Mouse (Mus musculus) hindbrain, embryonic 13.5 days (tissue): ENCODE measurements around the gene Nr2e1. TPM values are rescaled to one million over a fixed set of nuclear protein-coding genes. Genes with fewer than 3 reads are reported as not detected.

Experiments
- ATAC-seq: fragments of 200-750 bp; cut with Nextera tagmentation; 2 replicates; pipeline ENCODE4 v1.8.0; 2017; ENCODE audit warnings: moderate TSS enrichment; ENCODE audit not compliant: low FRiP score
- H3K27ac ChIP-seq: fragments of 300-500 bp; sonication (generic); 2 replicates; pipeline ENCODE4 v1.5.1; 2015; ENCODE audit warnings: inconsistent platforms, mild to moderate bottlenecking, moderate library complexity
- H3K27me3 ChIP-seq: fragments of 300-500 bp; sonication (generic); 2 replicates; pipeline ENCODE4 v1.6.1; 2015; ENCODE audit warnings: mild to moderate bottlenecking, inconsistent platforms
- H3K36me3 ChIP-seq: fragments of 300-500 bp; sonication (generic); 2 replicates; pipeline ENCODE4 v1.6.1; 2015; ENCODE audit warnings: mild to moderate bottlenecking, inconsistent platforms
- H3K4me1 ChIP-seq: fragments of 300-500 bp; sonication (generic); replicated peaks from 2 replicates; pipeline ENCODE4 v1.6.1; 2015; ENCODE audit warnings: inconsistent platforms
- H3K4me2 ChIP-seq: fragments of 300-500 bp; sonication (generic); 2 replicates; pipeline ENCODE4 v1.6.1; 2015; ENCODE audit warnings: inconsistent platforms, mild to moderate bottlenecking, moderate library complexity
- H3K4me3 ChIP-seq: fragments of 300-500 bp; sonication (generic); 2 replicates; pipeline ENCODE4 v1.5.1; 2015; ENCODE audit warnings: mild to moderate bottlenecking, inconsistent platforms
- H3K9ac ChIP-seq: fragments of 300-500 bp; sonication (generic); 2 replicates; pipeline ENCODE4 v1.6.1; 2015; ENCODE audit warnings: mild to moderate bottlenecking, inconsistent platforms
- H3K9me3 ChIP-seq: fragments of 300-500 bp; sonication (generic); 2 replicates; pipeline ENCODE4 v1.6.1; 2016; ENCODE audit warnings: inconsistent platforms
- WGBS: fragments of 180-500 bp; shearing (Covaris S2); methylation state at CpG from one replicate; pipeline ENCODE4 v1.1.7; 2015; 5-methylcytosine and 5-hydroxymethylcytosine counted together
- polyA plus RNA-seq: library from polyadenylated mRNA; unstranded; fragments of >200 nt; fragmentation: Nextera tagmentation; extraction: Ambion mirVana; gene quantifications from 2 replicates; pipeline ENCODE4 v1.2.1, GENCODE M21; 2015

The Nr2e1 gene
- polyA plus RNA-seq, 1 experiment from 2014 or later = 0.39 TPM

GRCm38 (mm10) chr10:42583902-42584435 lies 537 bp upstream of the Nr2e1 start:
- no peaks in the 10 kb centered on the region for H3K9me3 ChIP-seq
- H3K4me2 ChIP-seq = peak overlapping the region; percentile 26
- H3K27me3 ChIP-seq = peaks cover 99% of the 10 kb centered on the region
- peak overlapping the region; percentile 4; the same call in 1 of the 2 replicates for H3K4me3 ChIP-seq
- H3K4me1 ChIP-seq = peaks cover 32% of the 10 kb centered on the region
- no peak overlapping the region for H3K27ac ChIP-seq
- under 1% methylated on average over 32 of the region's 32 CpGs for WGBS
- no peak for ATAC-seq
- H3K36me3 ChIP-seq = no peaks in the 10 kb centered on the region
- H3K9ac ChIP-seq = no peak overlapping the region

- Histone ChIP-seq H3K4me1 (peaks cover 32% of the 10 kb centered on the region), H3K27me3 (peaks cover 99% of the 10 kb centered on the region), H3K27ac (no peak overlapping the region), H3K4me3 (no peak overlapping the region), H3K9me3 (no peaks in the 10 kb centered on the region), H3K9ac (no peak overlapping the region), H3K4me2 (0 out of 2 replicates have a peak overlapping the region, but pooled peaks have one; percentile 6), H3K36me3 (no peaks in the 10 kb centered on the region)
- WGBS = under 1% methylated on average over 44 of the region's 44 CpGs
- ATAC-seq = no peak
Measured at GRCm38 (mm10) chr10:42582566-42583110, 794 bp downstream of the Nr2e1 start.

GRCm38 (mm10) chr10:42581694-42582565 lies 1.5 kb downstream of the Nr2e1 start:
- H3K27ac ChIP-seq = no peak overlapping the region
- H3K9ac ChIP-seq = no peak overlapping the region
- 0 out of 2 replicates have a peak overlapping the region, but pooled peaks have one; percentile 5 for H3K4me3 ChIP-seq
- H3K36me3 ChIP-seq = no peaks in the 10 kb centered on the region
- H3K4me2 ChIP-seq = no peak overlapping the region
- no peak for ATAC-seq
- H3K9me3 ChIP-seq = no peaks in the 10 kb centered on the region
- H3K27me3 ChIP-seq = peaks cover 99% of the 10 kb centered on the region
- under 1% methylated on average over 45 of the region's 45 CpGs for WGBS
- H3K4me1 ChIP-seq = peaks cover 32% of the 10 kb centered on the region

- peaks cover 99% of the 10 kb centered on the region for H3K27me3 ChIP-seq
- H3K27ac ChIP-seq = no peak overlapping the region
- H3K9ac ChIP-seq = no peak overlapping the region
- H3K4me3 ChIP-seq = no peak overlapping the region
- no peak overlapping the region for H3K4me2 ChIP-seq
- H3K9me3 ChIP-seq = no peaks in the 10 kb centered on the region
- WGBS = 5% methylated on average over 7 of the region's 7 CpGs
- H3K36me3 ChIP-seq = no peaks in the 10 kb centered on the region
- no peak for ATAC-seq
- H3K4me1 ChIP-seq = peaks cover 32% of the 10 kb centered on the region
Measured at GRCm38 (mm10) chr10:42580951-42581277, 2.5 kb downstream of the Nr2e1 start.

- no peaks in the 10 kb centered on the region for H3K36me3 ChIP-seq
- peaks cover 32% of the 10 kb centered on the region for H3K4me1 ChIP-seq
- no peaks in the 10 kb centered on the region for H3K9me3 ChIP-seq
- H3K4me3 ChIP-seq = no peak overlapping the region
- no peak for ATAC-seq
- peaks cover 99% of the 10 kb centered on the region for H3K27me3 ChIP-seq
- under 1% methylated on average over 29 of the region's 29 CpGs for WGBS
- H3K9ac ChIP-seq = no peak overlapping the region
- H3K27ac ChIP-seq = no peak overlapping the region
- H3K4me2 ChIP-seq = no peak overlapping the region
Measured at GRCm38 (mm10) chr10:42580131-42580950, 3.1 kb downstream of the Nr2e1 start.

- Histone ChIP-seq H3K36me3 (no peaks in the 10 kb centered on the region), H3K27ac (no peak overlapping the region), H3K27me3 (peaks cover 99% of the 10 kb centered on the region), H3K4me2 (0 out of 2 replicates have a peak overlapping the region, but pooled peaks have one; percentile 15), H3K4me3 (no peak overlapping the region), H3K9ac (no peak overlapping the region), H3K4me1 (peaks cover 31% of the 10 kb centered on the region), H3K9me3 (no peaks in the 10 kb centered on the region)
- WGBS = under 1% methylated on average over 41 of the region's 41 CpGs
- ATAC-seq = no peak
Measured at GRCm38 (mm10) chr10:42579475-42580130, 3.8 kb downstream of the Nr2e1 start.

- Histone ChIP-seq H3K4me2 (no peak overlapping the region), H3K9me3 (no peaks in the 10 kb centered on the region), H3K36me3 (no peaks in the 10 kb centered on the region), H3K27me3 (peaks cover 99% of the 10 kb centered on the region), H3K4me3 (no peak overlapping the region), H3K9ac (no peak overlapping the region), H3K4me1 (peaks cover 24% of the 10 kb centered on the region), H3K27ac (no peak overlapping the region)
- no peak for ATAC-seq
- 1% methylated on average over 22 of the region's 22 CpGs for WGBS
Measured at GRCm38 (mm10) chr10:42578698-42579474, 4.5 kb downstream of the Nr2e1 start.

GRCm38 (mm10) chr10:42578281-42578675 lies 5.2 kb downstream of the Nr2e1 start:
- Histone ChIP-seq H3K9ac (no peak overlapping the region), H3K4me2 (no peak overlapping the region), H3K4me3 (no peak overlapping the region), H3K4me1 (peaks cover 18% of the 10 kb centered on the region), H3K9me3 (no peaks in the 10 kb centered on the region), H3K36me3 (no peaks in the 10 kb centered on the region), H3K27me3 (peaks cover 99% of the 10 kb centered on the region), H3K27ac (no peak overlapping the region)
- 0% methylated on average over 15 of the region's 15 CpGs for WGBS
- ATAC-seq = no peak

GRCm38 (mm10) chr10:42577525-42578280 lies 5.7 kb downstream of the Nr2e1 start:
- Histone ChIP-seq H3K4me2 (no peak overlapping the region), H3K27ac (no peak overlapping the region), H3K27me3 (peaks cover 99% of the 10 kb centered on the region), H3K4me3 (no peak overlapping the region), H3K9ac (no peak overlapping the region), H3K4me1 (peaks cover 19% of the 10 kb centered on the region), H3K9me3 (no peaks in the 10 kb centered on the region), H3K36me3 (no peaks in the 10 kb centered on the region)
- 3% methylated on average over 15 of the region's 15 CpGs for WGBS
- ATAC-seq = no peak

- WGBS = 3% methylated on average over 10 of the region's 10 CpGs
- H3K4me1 ChIP-seq = peaks cover 11% of the 10 kb centered on the region
- peaks cover 98% of the 10 kb centered on the region for H3K27me3 ChIP-seq
- no peak overlapping the region for H3K9ac ChIP-seq
- H3K4me3 ChIP-seq = no peak overlapping the region
- H3K27ac ChIP-seq = no peak overlapping the region
- no peak overlapping the region for H3K4me2 ChIP-seq
- ATAC-seq = no peak
- H3K9me3 ChIP-seq = no peaks in the 10 kb centered on the region; the same call in 1 of the 2 replicates
- no peaks in the 10 kb centered on the region for H3K36me3 ChIP-seq
Measured at GRCm38 (mm10) chr10:42574639-42575038, 8.8 kb downstream of the Nr2e1 start.
